Mouse (Mus musculus): ENCODE results near the gene Noxa1.

GRCm38 (mm10) chr2:25064285-25064684 is 30.7 kb downstream of the Noxa1 start:
- TF ChIP-seq GABPA (IDR thresholded peaks at IDR 0.05; ENCODE audit: insufficient replicate concordance, low read depth, low read length) (no peak), POLR2AphosphoS2 (IDR thresholded peaks at IDR 0.05; ENCODE audit: low read depth, low read length) (no peak), MAFK (IDR thresholded peaks at IDR 0.05; ENCODE audit: insufficient replicate concordance, low read length) (no peak), USF1 (IDR thresholded peaks at IDR 0.05; ENCODE audit: low read depth, low read length) (no peak), CTCF (conservative IDR thresholded peaks at IDR 0.05 in 1 of 2, IDR thresholded peaks at IDR 0.05 in 1 of 2; ENCODE audit: low read depth in 2 of 2, low read length in 2 of 2) (no peak), UBTF (IDR thresholded peaks at IDR 0.05; ENCODE audit: low read depth, low read length) (no peak), POLR2A (IDR thresholded peaks at IDR 0.05; ENCODE audit: low read depth, low read length) (no peak), SIN3A (IDR thresholded peaks at IDR 0.05; ENCODE audit: low read length) (no peak)

Data from CH12.LX (cell line).